Mouse (Mus musculus) embryonic facial prominence, embryonic 14.5 days (tissue): ENCODE data around the gene Wars. TPM values are rescaled to one million over a fixed set of nuclear protein-coding genes. Genes with fewer than 3 reads are reported as not detected.

Source experiments
- ATAC-seq: fragments of 200-750 bp; cut with Nextera tagmentation; 2 replicates; pipeline ENCODE4 v1.8.0; 2017; ENCODE audit warnings: low read depth, moderate number of reproducible peaks, moderate TSS enrichment
- DNase-seq: peaks from one replicate; pipeline ENCODE4 v3.0.0-alpha.2; 2015; ENCODE audit warnings: low spot score
- H3K27ac ChIP-seq: fragments of 300-500 bp; sonication (generic); replicated peaks from 2 replicates; pipeline ENCODE4 v1.5.1; 2014; ENCODE audit warnings: low read depth, mild to moderate bottlenecking, low read length, moderate library complexity
- H3K27me3 ChIP-seq: fragments of 300-500 bp; sonication (generic); replicated peaks from 2 replicates; pipeline ENCODE4 v1.6.1; 2014; ENCODE audit warnings: low read length; ENCODE audit not compliant: control insufficient read depth, insufficient read depth
- H3K36me3 ChIP-seq: fragments of 300-500 bp; sonication (generic); 2 replicates; pipeline ENCODE4 v1.6.1; 2014; ENCODE audit warnings: low read length, mixed read lengths; ENCODE audit not compliant: control insufficient read depth, insufficient read depth
- H3K4me1 ChIP-seq: fragments of 300-500 bp; sonication (generic); 2 replicates; pipeline ENCODE4 v1.6.1; 2014; ENCODE audit warnings: antibody characterized with exemption, low read length; ENCODE audit not compliant: control insufficient read depth, insufficient read depth
- H3K4me2 ChIP-seq: fragments of 300-500 bp; sonication (generic); 2 replicates; pipeline ENCODE4 v1.6.1; 2014; ENCODE audit warnings: low read depth, mild to moderate bottlenecking, low read length, moderate library complexity, mixed read lengths
- H3K4me3 ChIP-seq: fragments of 300-500 bp; sonication (generic); 2 replicates; pipeline ENCODE4 v1.5.1; 2014; ENCODE audit warnings: low read depth, mild to moderate bottlenecking, low read length
- H3K9ac ChIP-seq: fragments of 300-500 bp; sonication (generic); 2 replicates; pipeline ENCODE4 v1.6.1; 2014; ENCODE audit warnings: low read depth, mild to moderate bottlenecking, low read length, moderate library complexity, mixed read lengths
- H3K9me3 ChIP-seq: fragments of 300-500 bp; sonication (generic); 2 replicates; pipeline ENCODE4 v1.6.1; 2016; ENCODE audit warnings: low read length; ENCODE audit not compliant: control insufficient read depth
- WGBS: fragments of 180-500 bp; shearing (Covaris S2); extraction: QIAGEN DNeasy Blood & Tissue Kit; methylation state at CpG from one replicate; pipeline ENCODE4 v1.1.7; 2014; 5-methylcytosine and 5-hydroxymethylcytosine counted together
- polyA plus RNA-seq: library from polyadenylated mRNA; unstranded; fragments of >200 nt; fragmentation: Nextera tagmentation; extraction: Ambion mirVana; gene quantifications from 2 replicates; pipeline ENCODE4 v1.2.1, GENCODE M21; 2014

Wars gene
- polyA plus RNA-seq, 1 experiment from 2014 or later, result 63.6 TPM

- no peak for ATAC-seq
- DNase-seq, result no peak
- H3K4me3 ChIP-seq, result no peak overlapping the region
These were observed 6.9 kb downstream of the Wars start for GRCm38 (mm10) chr12:108887077-108887476.

GRCm38 (mm10) chr12:108885906-108886305 lies 8.1 kb downstream of the Wars start:
- WGBS, result 100% methylated on average over 1 of the region's 1 CpGs
- Histone ChIP-seq H3K4me2 (no peak overlapping the region), H3K27me3 (no peaks in the 10 kb centered on the region), H3K4me3 (no peak overlapping the region), H3K27ac (no peak overlapping the region), H3K36me3 (peaks cover 77% of the 10 kb centered on the region), H3K9me3 (no peaks in the 10 kb centered on the region), H3K4me1 (no peaks in the 10 kb centered on the region), H3K9ac (no peak overlapping the region)
- ATAC-seq, result no peak
- DNase-seq, result no peak

More at GRCm38 (mm10) chr12:108887077-108887476, 6.9 kb downstream of the Wars start:
- no peak overlapping the region for H3K27ac ChIP-seq
- no peak overlapping the region for H3K4me2 ChIP-seq
- H3K4me1 ChIP-seq, result no peaks in the 10 kb centered on the region
- no peaks in the 10 kb centered on the region for H3K9me3 ChIP-seq
- H3K9ac ChIP-seq, result no peak overlapping the region
- H3K27me3 ChIP-seq, result no peaks in the 10 kb centered on the region
- peaks cover 69% of the 10 kb centered on the region for H3K36me3 ChIP-seq
- WGBS, result 87% methylated on average over 4 of the region's 4 CpGs

- Histone ChIP-seq H3K36me3 (peaks cover 85% of the 10 kb centered on the region), H3K27me3 (no peaks in the 10 kb centered on the region), H3K27ac (no peak overlapping the region), H3K4me2 (no peak overlapping the region), H3K9ac (no peak overlapping the region), H3K9me3 (no peaks in the 10 kb centered on the region), H3K4me1 (no peaks in the 10 kb centered on the region), H3K4me3 (no peak overlapping the region)
- DNase-seq (no peak), ATAC-seq (no peak)
- WGBS, result 88% methylated on average over 8 of the region's 8 CpGs
These were observed 11.2 kb downstream of the Wars start for GRCm38 (mm10) chr12:108882776-108883175.

GRCm38 (mm10) chr12:108881192-108881591 lies 12.8 kb downstream of the Wars start:
- no peak for ATAC-seq
- Histone ChIP-seq H3K27ac (no peak overlapping the region), H3K4me2 (no peak overlapping the region), H3K4me1 (no peaks in the 10 kb centered on the region), H3K36me3 (peaks cover 77% of the 10 kb centered on the region), H3K27me3 (no peaks in the 10 kb centered on the region), H3K9ac (no peak overlapping the region), H3K9me3 (no peaks in the 10 kb centered on the region), H3K4me3 (no peak overlapping the region)
- WGBS, result 78% methylated on average over 3 of the region's 3 CpGs
- no peak for DNase-seq

- H3K4me2 ChIP-seq, result no peak overlapping the region
- WGBS, result 94% methylated on average over 5 of the region's 5 CpGs
- DNase-seq (no peak), ATAC-seq (no peak)
- no peak overlapping the region for H3K27ac ChIP-seq
- H3K4me3 ChIP-seq, result no peak overlapping the region
- no peaks in the 10 kb centered on the region for H3K27me3 ChIP-seq
- no peaks in the 10 kb centered on the region for H3K4me1 ChIP-seq
- H3K9ac ChIP-seq, result no peak overlapping the region
- no peaks in the 10 kb centered on the region for H3K9me3 ChIP-seq
- peaks cover 76% of the 10 kb centered on the region for H3K36me3 ChIP-seq
These were observed 13.4 kb downstream of the Wars start for GRCm38 (mm10) chr12:108880606-108881005.

GRCm38 (mm10) chr12:108879138-108879537 lies 14.8 kb downstream of the Wars start:
- WGBS, result 91% methylated on average over 4 of the region's 4 CpGs
- H3K4me1 ChIP-seq, result no peaks in the 10 kb centered on the region
- H3K27me3 ChIP-seq, result no peaks in the 10 kb centered on the region
- H3K4me3 ChIP-seq, result no peak overlapping the region
- no peak for ATAC-seq
- no peak overlapping the region for H3K4me2 ChIP-seq
- no peak overlapping the region for H3K27ac ChIP-seq
- H3K9me3 ChIP-seq, result no peaks in the 10 kb centered on the region
- peaks cover 79% of the 10 kb centered on the region for H3K36me3 ChIP-seq
- no peak overlapping the region for H3K9ac ChIP-seq
- no peak for DNase-seq

- 85% methylated on average over 5 of the region's 5 CpGs for WGBS
- Histone ChIP-seq H3K4me2 (no peak overlapping the region), H3K27me3 (no peaks in the 10 kb centered on the region), H3K27ac (no peak overlapping the region), H3K4me3 (no peak overlapping the region), H3K36me3 (peaks cover 67% of the 10 kb centered on the region), H3K4me1 (no peaks in the 10 kb centered on the region), H3K9ac (no peak overlapping the region), H3K9me3 (no peaks in the 10 kb centered on the region)
- no peak for DNase-seq
- no peak for ATAC-seq
These were observed 20.9 kb downstream of the Wars start for GRCm38 (mm10) chr12:108873122-108873521.

GRCm38 (mm10) chr12:108869575-108869974 lies 24.4 kb downstream of the Wars start:
- Histone ChIP-seq H3K9ac (no peak overlapping the region), H3K9me3 (no peaks in the 10 kb centered on the region), H3K4me2 (no peak overlapping the region), H3K4me1 (no peaks in the 10 kb centered on the region), H3K36me3 (peaks cover 70% of the 10 kb centered on the region), H3K4me3 (no peak overlapping the region), H3K27ac (no peak overlapping the region), H3K27me3 (no peaks in the 10 kb centered on the region)
- DNase-seq (no peak), ATAC-seq (no peak)
- 78% methylated on average over 2 of the region's 2 CpGs for WGBS

GRCm38 (mm10) chr12:108865007-108865494 lies 28.9 kb downstream of the Wars start:
- H3K27ac ChIP-seq, result no peak overlapping the region
- WGBS, result 87% methylated on average over 6 of the region's 6 CpGs
- ATAC-seq, result no peak
- no peak overlapping the region for H3K4me3 ChIP-seq
- H3K4me1 ChIP-seq, result no peaks in the 10 kb centered on the region
- H3K27me3 ChIP-seq, result no peaks in the 10 kb centered on the region
- DNase-seq, result no peak
- H3K9me3 ChIP-seq, result no peaks in the 10 kb centered on the region
- H3K9ac ChIP-seq, result no peak overlapping the region
- H3K4me2 ChIP-seq, result no peak overlapping the region
- H3K36me3 ChIP-seq, result peaks cover 87% of the 10 kb centered on the region
